Mouse (Mus musculus): ENCODE results near the gene Gzmd.
"Not testable (repeated sequence)": the region's sequence is repeated elsewhere in the genome, so short reads cannot be mapped to it uniquely, and the experiment has no call there.

- not testable (repeated sequence) for TF ChIP-seq CTCF (IDR thresholded peaks at IDR 0.05; ENCODE audit: borderline replicate concordance, control insufficient read depth, extremely low read depth, insufficient read depth, low read length, poor library complexity); POLR2A (IDR thresholded peaks at IDR 0.05; ENCODE audit: control insufficient read depth, extremely low read depth, insufficient read depth, low read length, poor library complexity)
Measured at GRCm38 (mm10) chr14:56115531-56116310, 16.7 kb downstream of the Gzmd start.

All from thymus, adult 2 months (tissue).